In genomic region chr4:130167321-130167720, GRCm38 (mm10) we compare ENCODE assay signal across 10 mouse cellular contexts. TPM values are rescaled to one million over a fixed set of nuclear protein-coding genes. Genes with fewer than 3 reads are reported as not detected.
DNase-seq lines count a peak whose midpoint lies in the region; ATAC-seq lines count a peak whose summit lies in the region.
"Had no signal": no experiment of that assay in that cellular context is flagged by ENCODE, and none has a peak within 500 bp of the region (broad histone marks: within the 10 kb centered on the region; RNA-seq: fewer than 3 reads in every experiment).

No protein-coding gene starts in this region.

- no peak overlapping the region for H3K27ac ChIP-seq in embryonic facial prominence, embryonic 13.5 days
- no peak overlapping the region for H3K27ac ChIP-seq in hindbrain, embryonic 14.5 days
- no peak overlapping the region for H3K27ac ChIP-seq in midbrain, embryonic 13.5 days

- ATAC-seq in embryonic facial prominence, embryonic 13.5 days (ENCODE audit: insufficient number of reproducible peaks, insufficient read depth, low FRiP score, low TSS enrichment, low read depth): no peak
- no peak for ATAC-seq in hindbrain, embryonic 14.5 days (ENCODE audit: low FRiP score)
- ATAC-seq in midbrain, embryonic 13.5 days: no peak

- H3K4me2 ChIP-seq in embryonic facial prominence, embryonic 13.5 days: peak overlapping the region; percentile 34
- H3K4me2 ChIP-seq in hindbrain, embryonic 14.5 days (replicated peaks): peak overlapping the region; percentile 32
- H3K4me2 ChIP-seq in midbrain, embryonic 13.5 days (replicated peaks): peak overlapping the region; percentile 26; the same call in 1 of the 2 replicates

- peak overlapping the region; percentile 10; the same call in 1 of the 2 replicates for H3K4me3 ChIP-seq in embryonic facial prominence, embryonic 13.5 days
- no peak overlapping the region for H3K4me3 ChIP-seq in hindbrain, embryonic 14.5 days (replicated peaks; ENCODE audit: low read length)
- peak overlapping the region; percentile 5; the same call in 1 of the 2 replicates for H3K4me3 ChIP-seq in midbrain, embryonic 13.5 days (replicated peaks)

- peaks cover 62% of the 10 kb centered on the region for H3K4me1 ChIP-seq in embryonic facial prominence, embryonic 13.5 days
- peaks cover 5% of the 10 kb centered on the region for H3K4me1 ChIP-seq in hindbrain, embryonic 14.5 days (replicated peaks; ENCODE audit: control insufficient read depth, insufficient read depth, low read length)
- H3K4me1 ChIP-seq in midbrain, embryonic 13.5 days (replicated peaks): peaks cover 26% of the 10 kb centered on the region

- WGBS in embryonic facial prominence, embryonic 13.5 days: 56% methylated on average over 22 of the region's 22 CpGs
- WGBS in hindbrain, embryonic 14.5 days: 55% methylated on average over 22 of the region's 22 CpGs
- WGBS in midbrain, embryonic 13.5 days: 53% methylated on average over 22 of the region's 22 CpGs

- H3K9ac ChIP-seq in embryonic facial prominence, embryonic 13.5 days: 0 out of 2 replicates have a peak overlapping the region, but pooled peaks have one; percentile 11
- H3K9ac ChIP-seq in hindbrain, embryonic 14.5 days: no peak overlapping the region
- H3K9ac ChIP-seq in midbrain, embryonic 13.5 days (replicated peaks): no peak overlapping the region

- H3K27me3 ChIP-seq in embryonic facial prominence, embryonic 13.5 days: peaks cover 24% of the 10 kb centered on the region
- peaks cover 30% of the 10 kb centered on the region for H3K27me3 ChIP-seq in hindbrain, embryonic 14.5 days (ENCODE audit: control insufficient read depth, insufficient read depth, low read length)
- H3K27me3 ChIP-seq in midbrain, embryonic 13.5 days: peaks cover 44% of the 10 kb centered on the region

- no peaks in the 10 kb centered on the region for H3K9me3 ChIP-seq in embryonic facial prominence, embryonic 13.5 days
- no peaks in the 10 kb centered on the region for H3K9me3 ChIP-seq in hindbrain, embryonic 14.5 days (ENCODE audit: control insufficient read depth, low read length)
- no peaks in the 10 kb centered on the region for H3K9me3 ChIP-seq in midbrain, embryonic 13.5 days
- H3K9me3 ChIP-seq: G1E had no signal

- peak; percentile 31 for DNase-seq in kidney, adult 11 months
- DNase-seq in kidney, adult 9 months: no peak
- no peak for DNase-seq in hindbrain, embryonic 14.5 days (ENCODE audit: low spot score)
- no peak for DNase-seq in cerebellum, postnatal 36 days
- no peak for DNase-seq in right cerebral cortex, postnatal 14 days
- no peak for DNase-seq in left cerebral cortex, adult 9 months (ENCODE audit: low spot score in 2 of 2)
- DNase-seq: retina, postnatal 1 day had no signal

- no peaks in the 10 kb centered on the region for H3K36me3 ChIP-seq in embryonic facial prominence, embryonic 13.5 days
- no peaks in the 10 kb centered on the region for H3K36me3 ChIP-seq in hindbrain, embryonic 14.5 days (replicated peaks; ENCODE audit: control insufficient read depth, insufficient read depth)
- no peaks in the 10 kb centered on the region for H3K36me3 ChIP-seq in midbrain, embryonic 13.5 days

RNA-seq across cellular contexts. Expression of gene Tinagl1, which starts 7.6 kb away (rescaled TPM):
- 13.8 and 14.2 TPM in 2 replicates for polyA plus RNA-seq in embryonic facial prominence, embryonic 13.5 days (2015; fragmentation: Nextera tagmentation; extraction: Ambion mirVana)
- polyA plus RNA-seq in hindbrain, embryonic 14.5 days (2014; fragmentation: Nextera tagmentation; extraction: Ambion mirVana): 6.6 and 8.5 TPM in 2 replicates
- 2.4 and 2.5 TPM in 2 replicates for polyA plus RNA-seq in midbrain, embryonic 13.5 days (2015; fragmentation: Nextera tagmentation; extraction: Ambion mirVana)

RNA-seq across cellular contexts. Expression of gene Hcrtr1, which starts 28.2 kb away (rescaled TPM):
- polyA plus RNA-seq in embryonic facial prominence, embryonic 13.5 days (2015; fragmentation: Nextera tagmentation; extraction: Ambion mirVana): 0.21 TPM in 2 replicates
- polyA plus RNA-seq in hindbrain, embryonic 14.5 days (2014; fragmentation: Nextera tagmentation; extraction: Ambion mirVana): 1.7 and 2.3 TPM in 2 replicates
- polyA plus RNA-seq in midbrain, embryonic 13.5 days (2015; fragmentation: Nextera tagmentation; extraction: Ambion mirVana): 0.41 and 0.94 TPM in 2 replicates
- polyA plus RNA-seq: G1E had no signal

RNA-seq across cellular contexts. Expression of gene Gm853, which starts 54.9 kb away (rescaled TPM):
- not detected in 2 replicates for polyA plus RNA-seq in embryonic facial prominence, embryonic 13.5 days (2015; fragmentation: Nextera tagmentation; extraction: Ambion mirVana)
- 0.86 and 2.4 TPM in 2 replicates for polyA plus RNA-seq in hindbrain, embryonic 14.5 days (2014; fragmentation: Nextera tagmentation; extraction: Ambion mirVana)
- 0.24 TPM in 1 of 2 replicates, not detected in the other for polyA plus RNA-seq in midbrain, embryonic 13.5 days (2015; fragmentation: Nextera tagmentation; extraction: Ambion mirVana)
- polyA plus RNA-seq: G1E had no signal
